Mouse (Mus musculus) kidney, embryonic 15.5 days (tissue): ENCODE measurements around the gene Tuba3b. TPM values are rescaled to one million over a fixed set of nuclear protein-coding genes. Genes with fewer than 3 reads are reported as not detected.
A peak's percentile ranks its signal among the peaks of the same experiment; 100 is the strongest.

Experiments used
- ATAC-seq: fragments of 200-750 bp; cut with Nextera tagmentation; replicated peaks from 2 replicates; pipeline ENCODE4 v1.8.0; 2017; ENCODE audit warnings: moderate TSS enrichment; ENCODE audit not compliant: low FRiP score
- H3K27ac ChIP-seq: fragments of 300-500 bp; sonication (generic); 2 replicates; pipeline ENCODE4 v1.5.1; 2015; ENCODE audit warnings: mild to moderate bottlenecking, inconsistent platforms
- H3K27me3 ChIP-seq: fragments of 300-500 bp; sonication (generic); 2 replicates; pipeline ENCODE4 v1.6.1; 2015; ENCODE audit warnings: inconsistent platforms
- H3K36me3 ChIP-seq: fragments of 300-500 bp; sonication (generic); 2 replicates; pipeline ENCODE4 v1.6.1; 2015; ENCODE audit warnings: inconsistent platforms
- H3K4me1 ChIP-seq: fragments of 300-500 bp; sonication (generic); 2 replicates; pipeline ENCODE4 v1.6.1; 2015; ENCODE audit warnings: inconsistent platforms
- H3K4me2 ChIP-seq: fragments of 300-500 bp; sonication (generic); 2 replicates; pipeline ENCODE4 v1.6.1; 2015; ENCODE audit warnings: moderate library complexity, mild to moderate bottlenecking, inconsistent platforms
- H3K4me3 ChIP-seq: fragments of 300-500 bp; sonication (generic); replicated peaks from 2 replicates; pipeline ENCODE4 v1.5.1; 2015; ENCODE audit warnings: mild to moderate bottlenecking, inconsistent platforms
- H3K9ac ChIP-seq: fragments of 300-500 bp; sonication (generic); 2 replicates; pipeline ENCODE4 v1.6.1; 2015; ENCODE audit warnings: mild to moderate bottlenecking, inconsistent platforms
- H3K9me3 ChIP-seq: fragments of 300-500 bp; sonication (generic); replicated peaks from 2 replicates; pipeline ENCODE4 v1.6.1; 2016; ENCODE audit warnings: inconsistent platforms
- WGBS: fragments of 180-500 bp; shearing (Covaris S2); methylation state at CpG from one replicate; pipeline ENCODE4 v1.1.7; 2015; ENCODE audit warnings: mixed read lengths; 5-methylcytosine and 5-hydroxymethylcytosine counted together
- polyA plus RNA-seq: library from polyadenylated mRNA; unstranded; fragments of >200 nt; fragmentation: Nextera tagmentation; extraction: Ambion mirVana; gene quantifications from 2 replicates; pipeline ENCODE4 v1.2.1, GENCODE M21; 2015

The Tuba3b gene
- polyA plus RNA-seq, 1 experiment from 2014 or later = not detected

DNA sequence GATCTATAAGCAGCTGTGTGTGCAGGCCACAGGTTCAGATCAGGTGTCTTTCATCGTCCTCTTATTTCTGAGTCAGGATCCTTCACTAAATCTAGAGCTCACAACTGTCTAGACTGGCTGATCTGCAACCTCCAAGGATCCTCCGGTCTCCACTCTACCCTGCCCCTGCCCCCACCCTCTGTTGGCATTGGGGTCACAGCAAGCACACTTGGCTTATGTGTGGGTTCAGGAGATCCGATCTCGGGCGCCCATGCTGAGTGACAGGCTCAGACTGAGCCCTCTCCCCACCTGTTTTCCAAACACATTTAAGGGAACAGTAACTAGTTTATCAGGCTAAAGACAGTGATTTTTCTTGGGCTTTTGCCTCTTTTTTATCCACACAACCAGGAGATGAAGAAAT lies 38.1 kb downstream of the Tuba3b start:
- 0 out of 2 replicates have a peak, but pooled peaks cover 5% of the 10 kb centered on the region for H3K4me1 ChIP-seq
- 63% methylated on average over 5 of the region's 5 CpGs for WGBS
- H3K9ac ChIP-seq = no peak overlapping the region
- no peak for ATAC-seq
- no peak overlapping the region for H3K4me2 ChIP-seq
- H3K27me3 ChIP-seq = no peaks in the 10 kb centered on the region
- 0 out of 2 replicates have a peak, but pooled peaks cover 2% of the 10 kb centered on the region for H3K9me3 ChIP-seq
- no peak overlapping the region for H3K27ac ChIP-seq
- H3K4me3 ChIP-seq = no peak overlapping the region
- H3K36me3 ChIP-seq = no peaks in the 10 kb centered on the region

DNA sequence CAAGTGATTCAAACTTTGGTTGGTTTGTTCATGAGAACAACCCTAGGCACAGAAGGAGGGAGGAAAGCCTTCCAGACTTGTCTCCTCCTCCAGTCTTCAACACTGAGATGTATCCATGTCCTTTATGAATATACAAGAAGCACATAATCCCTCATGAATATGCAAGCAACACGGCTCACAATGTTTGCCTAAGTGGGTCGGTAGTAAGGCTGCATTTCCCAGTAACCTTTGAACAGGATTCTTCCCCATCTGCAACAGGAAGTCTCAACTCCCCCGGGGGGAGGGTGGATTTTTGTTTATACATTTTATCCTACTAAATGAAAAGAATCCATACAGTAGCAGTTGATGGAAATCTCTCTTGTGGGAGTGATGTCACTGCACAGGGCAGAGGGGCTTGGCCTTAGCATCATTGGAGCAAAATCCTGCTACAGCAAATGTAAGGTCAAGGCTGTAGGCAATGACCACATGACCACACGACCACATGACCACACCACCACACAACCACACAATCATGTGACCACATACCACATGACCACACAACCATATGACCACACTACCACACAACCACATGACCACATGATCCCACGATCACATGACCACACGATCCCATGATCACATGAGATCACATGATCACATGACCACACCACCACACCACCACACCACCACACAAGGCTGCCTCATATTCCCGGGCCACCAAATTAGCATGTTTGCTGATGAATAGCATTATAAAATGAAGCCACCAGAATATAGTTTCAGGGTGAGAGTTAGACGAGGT lies 38.7 kb downstream of the Tuba3b start:
- no peak overlapping the region for H3K4me2 ChIP-seq
- WGBS = 75% methylated on average over 8 of the region's 8 CpGs
- H3K4me1 ChIP-seq = 0 out of 2 replicates have a peak, but pooled peaks cover 5% of the 10 kb centered on the region
- no peaks in the 10 kb centered on the region for H3K27me3 ChIP-seq
- H3K36me3 ChIP-seq = no peaks in the 10 kb centered on the region
- no peak overlapping the region for H3K4me3 ChIP-seq
- ATAC-seq = no peak
- no peak overlapping the region for H3K9ac ChIP-seq
- 0 out of 2 replicates have a peak, but pooled peaks cover 2% of the 10 kb centered on the region for H3K9me3 ChIP-seq
- H3K27ac ChIP-seq = no peak overlapping the region

DNA sequence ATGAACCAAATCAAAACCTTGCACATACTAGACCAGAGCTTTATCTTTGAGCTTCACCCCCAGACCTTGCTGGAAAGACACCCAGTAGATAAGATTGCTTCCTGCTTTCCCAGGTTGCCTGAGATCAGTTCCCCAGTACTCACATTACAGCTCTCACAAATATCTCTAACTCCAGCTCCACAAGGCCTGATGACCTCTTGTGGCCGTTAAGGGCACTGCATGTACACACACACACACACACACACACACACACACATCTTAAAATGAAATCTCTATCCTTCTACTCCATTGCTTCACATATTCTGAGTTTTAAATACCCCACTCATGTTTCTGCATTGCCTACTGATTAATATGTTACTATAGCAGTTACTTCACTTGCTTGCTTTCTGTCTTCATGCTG lies 40.1 kb downstream of the Tuba3b start:
- H3K4me1 ChIP-seq = 0 out of 2 replicates have a peak, but pooled peaks cover 5% of the 10 kb centered on the region
- no peak overlapping the region for H3K4me3 ChIP-seq
- H3K27me3 ChIP-seq = no peaks in the 10 kb centered on the region
- no peaks in the 10 kb centered on the region for H3K36me3 ChIP-seq
- no peaks in the 10 kb centered on the region for H3K9me3 ChIP-seq
- no peak overlapping the region for H3K9ac ChIP-seq
- H3K27ac ChIP-seq = no peak overlapping the region
- no peak for ATAC-seq
- 83% methylated on average over 1 of the region's 1 CpGs for WGBS
- no peak overlapping the region for H3K4me2 ChIP-seq

DNA sequence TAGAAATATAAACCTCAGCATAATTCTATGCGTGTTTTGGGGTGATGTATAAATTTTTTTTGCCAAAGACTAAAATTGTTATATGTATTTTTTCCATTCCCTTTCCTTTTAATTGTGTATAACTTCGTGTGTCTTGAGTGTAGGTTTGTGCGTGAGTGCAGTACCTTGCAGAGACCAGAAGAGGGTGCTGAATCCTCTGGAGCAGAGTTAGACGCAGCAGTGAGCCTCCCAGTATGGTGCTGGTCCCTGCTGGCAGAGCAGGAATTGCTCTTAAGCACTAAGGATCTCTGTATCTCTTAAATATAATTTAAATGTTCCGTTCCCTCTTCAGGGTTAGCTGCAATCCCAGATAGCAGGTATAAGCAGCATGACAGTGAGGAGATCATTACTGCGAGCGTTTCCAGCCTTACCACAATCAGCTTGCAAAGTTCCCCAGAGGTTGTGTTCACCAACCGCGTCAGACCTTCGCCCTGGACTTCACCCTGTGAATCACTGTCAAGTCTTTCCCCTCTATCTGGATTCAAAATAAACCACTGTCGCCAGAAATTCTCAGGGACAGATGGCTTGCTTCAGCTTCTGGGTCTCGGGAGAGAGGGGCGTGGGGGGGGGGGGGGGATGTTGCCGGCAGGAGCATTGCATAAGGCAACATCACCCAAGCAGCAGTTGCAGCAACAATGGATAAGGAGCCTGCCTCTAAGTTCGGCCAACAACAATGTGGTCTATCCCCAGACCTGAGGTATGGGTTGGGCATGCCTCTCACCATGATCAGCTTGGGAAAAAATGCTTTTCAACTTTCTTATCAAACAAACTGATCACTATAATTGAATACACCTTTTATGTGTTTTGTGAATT lies 41.4 kb downstream of the Tuba3b start:
- Histone ChIP-seq H3K27ac (no peak overlapping the region), H3K4me3 (no peak overlapping the region), H3K4me2 (no peak overlapping the region), H3K4me1 (0 out of 2 replicates have a peak, but pooled peaks cover 11% of the 10 kb centered on the region), H3K36me3 (no peaks in the 10 kb centered on the region), H3K9ac (no peak overlapping the region), H3K27me3 (no peaks in the 10 kb centered on the region), H3K9me3 (no peaks in the 10 kb centered on the region)
- WGBS = 62% methylated on average over 15 of the region's 15 CpGs
- ATAC-seq = 0 out of 2 replicates have a peak, but pooled peaks have one; percentile 25

DNA sequence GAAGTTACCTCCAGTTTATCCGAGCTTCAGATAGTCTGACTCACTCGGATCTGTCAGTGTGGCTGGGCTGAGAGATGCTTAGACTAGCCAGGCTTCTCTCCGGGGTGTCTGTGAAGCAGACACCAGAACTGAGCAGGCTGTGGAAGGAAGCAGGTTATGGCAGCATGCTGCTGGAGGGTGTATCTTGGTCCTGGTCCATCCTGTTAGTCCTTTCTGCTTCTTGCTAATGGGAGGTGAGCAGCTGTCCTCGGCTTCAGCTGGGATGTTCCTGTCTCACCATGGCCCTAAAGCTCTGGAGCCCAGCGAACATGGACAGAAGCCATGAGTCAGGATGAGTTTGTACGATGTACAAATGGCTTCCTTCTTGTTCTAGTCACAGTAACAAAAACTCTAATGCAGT lies 43.6 kb downstream of the Tuba3b start:
- H3K27me3 ChIP-seq = no peaks in the 10 kb centered on the region
- H3K4me1 ChIP-seq = 0 out of 2 replicates have a peak, but pooled peaks cover 12% of the 10 kb centered on the region
- H3K9me3 ChIP-seq = no peaks in the 10 kb centered on the region
- H3K4me3 ChIP-seq = no peak overlapping the region
- H3K27ac ChIP-seq = no peak overlapping the region
- ATAC-seq = no peak
- no peak overlapping the region for H3K4me2 ChIP-seq
- H3K36me3 ChIP-seq = no peaks in the 10 kb centered on the region
- WGBS = 82% methylated on average over 6 of the region's 6 CpGs
- no peak overlapping the region for H3K9ac ChIP-seq

DNA sequence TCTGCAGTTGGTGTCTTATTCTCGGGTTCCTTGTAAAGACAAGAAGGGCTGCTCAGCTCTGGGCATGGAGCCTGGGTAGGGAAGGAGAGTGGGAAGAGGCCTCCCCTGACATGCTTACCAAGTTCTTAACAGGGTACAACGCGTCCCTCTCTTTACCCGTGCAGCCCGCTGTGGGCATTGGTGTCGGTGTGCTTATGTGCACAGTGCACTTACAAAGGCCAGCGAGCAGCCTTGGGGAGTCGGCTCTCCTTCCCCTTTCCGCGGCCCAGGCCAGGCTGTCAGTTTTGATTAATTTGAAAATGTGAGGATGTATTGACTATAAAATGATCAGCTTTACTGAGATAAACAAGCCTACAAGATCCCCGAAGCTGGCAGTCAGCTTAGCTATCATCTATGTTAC lies 45.4 kb downstream of the Tuba3b start:
- no peaks in the 10 kb centered on the region for H3K27me3 ChIP-seq
- no peak for ATAC-seq
- H3K9me3 ChIP-seq = no peaks in the 10 kb centered on the region
- H3K4me2 ChIP-seq = no peak overlapping the region
- no peak overlapping the region for H3K9ac ChIP-seq
- no peak overlapping the region for H3K27ac ChIP-seq
- 0 out of 2 replicates have a peak, but pooled peaks cover 9% of the 10 kb centered on the region for H3K4me1 ChIP-seq
- WGBS = 70% methylated on average over 11 of the region's 11 CpGs
- no peaks in the 10 kb centered on the region for H3K36me3 ChIP-seq
- no peak overlapping the region for H3K4me3 ChIP-seq

DNA sequence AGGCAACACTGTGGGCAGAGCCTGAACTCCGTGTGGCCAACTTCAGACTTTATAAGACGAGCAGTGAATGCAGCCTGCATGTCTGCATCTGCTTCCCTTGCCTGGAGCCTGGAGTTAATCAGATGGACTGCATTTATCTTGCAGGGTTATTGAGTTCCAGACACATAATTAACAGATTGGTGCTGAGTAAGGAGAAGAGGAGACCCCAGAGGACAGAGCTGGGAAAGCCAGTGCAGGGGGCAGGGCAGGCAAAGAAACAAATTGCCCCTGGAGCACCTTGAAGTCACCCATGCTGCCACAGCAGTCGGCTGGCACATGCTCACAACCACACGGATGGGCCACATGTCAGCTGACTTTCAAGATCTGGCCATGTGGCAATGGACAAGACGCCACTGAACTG lies 48.7 kb downstream of the Tuba3b start:
- Histone ChIP-seq H3K9me3 (no peaks in the 10 kb centered on the region), H3K4me3 (no peak overlapping the region), H3K27ac (no peak overlapping the region), H3K4me1 (0 out of 2 replicates have a peak, but pooled peaks cover 9% of the 10 kb centered on the region), H3K4me2 (no peak overlapping the region), H3K36me3 (no peaks in the 10 kb centered on the region), H3K27me3 (no peaks in the 10 kb centered on the region), H3K9ac (no peak overlapping the region)
- no peak for ATAC-seq
- 58% methylated on average over 5 of the region's 5 CpGs for WGBS

DNA sequence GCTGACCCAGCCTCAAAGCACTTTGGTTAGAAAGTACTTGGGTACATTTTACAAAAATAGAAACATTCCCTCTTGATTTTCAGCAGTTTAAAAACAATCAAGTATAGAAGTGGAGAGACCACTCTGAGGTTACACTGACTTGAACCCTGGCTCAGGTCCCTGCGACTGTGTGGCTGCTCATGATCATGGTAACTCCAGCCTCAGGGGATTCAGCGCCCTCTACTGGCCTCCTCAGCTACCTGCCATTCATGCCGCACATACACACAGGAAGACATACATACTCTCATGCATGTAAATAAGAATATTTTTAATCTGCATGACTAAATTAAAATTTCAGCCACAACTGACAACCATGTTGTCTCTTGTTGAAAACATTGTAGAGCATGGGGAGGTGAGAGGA lies 50.2 kb downstream of the Tuba3b start:
- ATAC-seq = no peak
- H3K4me3 ChIP-seq = no peak overlapping the region
- H3K36me3 ChIP-seq = no peaks in the 10 kb centered on the region
- H3K27ac ChIP-seq = no peak overlapping the region
- H3K27me3 ChIP-seq = no peaks in the 10 kb centered on the region
- WGBS = 88% methylated on average over 3 of the region's 3 CpGs
- H3K9ac ChIP-seq = no peak overlapping the region
- no peak overlapping the region for H3K4me2 ChIP-seq
- no peaks in the 10 kb centered on the region for H3K9me3 ChIP-seq
- 0 out of 2 replicates have a peak, but pooled peaks cover 9% of the 10 kb centered on the region for H3K4me1 ChIP-seq

DNA sequence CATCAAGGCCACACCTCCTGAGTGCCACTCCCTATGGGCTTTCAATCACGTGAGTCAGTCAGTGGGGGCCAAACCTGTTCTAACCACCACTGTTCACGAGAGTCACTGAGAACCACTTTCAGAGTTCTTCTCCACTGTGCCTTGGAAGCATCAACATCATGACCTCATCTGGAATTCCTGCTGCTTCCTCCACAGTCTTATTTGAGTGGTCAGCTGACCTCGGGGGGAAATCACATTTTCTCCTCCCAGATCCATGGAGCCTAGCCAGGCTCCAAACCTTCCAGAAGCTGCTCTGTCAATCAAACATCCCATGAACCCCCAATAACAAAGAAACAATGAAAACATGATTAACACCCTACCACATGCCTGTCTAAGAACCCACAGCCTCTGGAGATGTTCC lies 52.1 kb downstream of the Tuba3b start:
- 60% methylated on average over 3 of the region's 3 CpGs for WGBS

DNA sequence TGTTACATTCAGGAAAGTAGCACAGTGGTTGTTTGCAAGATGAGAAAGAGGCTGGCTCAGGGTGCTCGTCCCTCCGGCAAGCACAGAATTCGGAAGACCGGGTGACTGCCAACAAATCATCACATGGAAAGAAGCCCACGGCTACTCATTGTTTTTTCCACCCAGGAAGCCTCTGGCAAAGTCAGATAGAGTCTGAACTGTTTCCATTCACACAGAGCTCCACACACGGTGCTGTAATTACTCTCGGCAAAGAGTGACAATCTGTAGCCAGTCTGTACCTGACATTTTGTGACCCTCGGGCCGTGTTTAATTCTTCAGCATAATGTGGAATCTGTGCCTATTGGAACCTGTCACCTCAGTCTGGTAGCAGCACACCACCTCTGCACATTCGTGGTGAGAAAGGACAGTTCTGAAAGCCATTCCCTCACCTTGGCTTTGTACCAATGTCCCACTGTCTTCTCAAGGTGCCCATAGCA lies 54.1 kb downstream of the Tuba3b start:
- WGBS = 80% methylated on average over 10 of the region's 10 CpGs
- ATAC-seq = no peak
- no peaks in the 10 kb centered on the region for H3K36me3 ChIP-seq
- H3K4me2 ChIP-seq = no peak overlapping the region
- no peak overlapping the region for H3K27ac ChIP-seq
- no peaks in the 10 kb centered on the region for H3K9me3 ChIP-seq
- no peaks in the 10 kb centered on the region for H3K27me3 ChIP-seq
- no peaks in the 10 kb centered on the region for H3K4me1 ChIP-seq
- no peak overlapping the region for H3K9ac ChIP-seq
- no peak overlapping the region for H3K4me3 ChIP-seq

More for the DNA sequence above, 52.1 kb downstream of the Tuba3b start:
- ATAC-seq = no peak
- no peak overlapping the region for H3K4me2 ChIP-seq
- H3K9ac ChIP-seq = no peak overlapping the region
- no peaks in the 10 kb centered on the region for H3K9me3 ChIP-seq
- H3K27ac ChIP-seq = no peak overlapping the region
- H3K27me3 ChIP-seq = no peaks in the 10 kb centered on the region
- no peak overlapping the region for H3K4me3 ChIP-seq
- H3K4me1 ChIP-seq = 0 out of 2 replicates have a peak, but pooled peaks cover 4% of the 10 kb centered on the region
- H3K36me3 ChIP-seq = no peaks in the 10 kb centered on the region
